Mouse (Mus musculus): ENCODE results near the gene Arhgef12.
"Not testable (repeated sequence)": the region's sequence is repeated elsewhere in the genome, so short reads cannot be mapped to it uniquely, and the experiment has no call there.

The Arhgef12 gene

DNA sequence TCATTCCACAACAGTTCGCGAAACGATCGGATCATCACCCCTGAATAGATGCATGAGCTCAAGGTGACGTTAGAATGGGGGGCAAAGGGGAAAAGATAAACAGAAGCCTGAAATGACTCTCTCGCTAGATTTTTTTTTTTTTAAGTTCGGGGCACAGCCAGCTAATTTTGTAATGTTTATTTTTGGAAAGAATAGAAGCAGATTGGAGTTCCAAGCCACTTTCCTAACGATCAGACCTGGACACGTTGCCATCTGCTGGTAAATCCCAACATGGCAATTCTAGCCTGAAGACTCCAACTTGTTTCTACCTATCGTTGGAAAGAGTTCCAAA is at the start of gene Arhgef12:
Gene Arhgef12, minus strand, starts transcription at position 53 of the 331 bp plus-strand sequence.
- DNase-seq = peak; percentile 85

- DNase-seq = no peak
Observed at GRCm38 (mm10) chr9:43155960-43156359, 48.9 kb upstream of the Arhgef12 start.

DNA sequence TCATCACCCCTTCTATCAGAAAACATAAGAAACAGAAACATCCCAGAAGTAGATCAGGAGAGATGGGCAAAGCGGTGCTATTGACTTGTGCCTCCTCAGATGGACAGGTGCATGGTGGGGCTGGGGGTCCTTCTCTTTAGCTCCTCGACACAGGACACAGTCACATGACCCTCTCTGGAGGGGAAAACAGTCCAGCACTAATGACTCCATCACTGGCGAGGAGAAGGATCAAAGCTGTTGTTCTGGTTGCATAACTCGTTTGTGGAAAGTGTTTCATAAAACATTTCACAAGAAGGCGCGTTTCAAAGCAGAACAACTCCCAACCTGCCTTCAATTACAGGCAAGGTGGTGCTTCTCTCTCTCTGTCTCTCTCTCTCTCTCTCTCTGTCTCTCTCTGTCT is 44.7 kb upstream of the Arhgef12 start:
- DNase-seq = no peak

- DNase-seq = no peak
Observed at GRCm38 (mm10) chr9:43150957-43151356, 43.9 kb upstream of the Arhgef12 start.

DNA sequence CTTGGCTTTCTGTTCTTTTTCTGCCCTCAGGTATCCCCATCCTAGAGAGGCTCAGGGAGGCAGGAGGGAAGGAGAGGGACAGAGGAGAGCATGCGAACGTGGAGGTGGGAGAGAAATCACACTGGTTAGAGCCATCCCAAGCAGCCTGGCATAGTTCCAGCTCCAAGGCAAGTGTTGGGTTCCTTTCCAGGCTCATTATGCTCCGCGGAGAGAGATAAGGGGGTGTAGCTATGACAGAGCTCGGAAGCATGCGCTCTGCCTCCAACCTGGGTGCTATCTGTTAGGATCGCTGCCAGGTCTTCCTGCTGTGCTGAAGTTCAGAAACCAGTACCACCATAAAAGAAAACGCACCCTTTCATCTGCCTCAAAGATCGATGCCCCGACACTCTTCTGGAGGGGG is 43.0 kb upstream of the Arhgef12 start:
- no peak for DNase-seq

DNA sequence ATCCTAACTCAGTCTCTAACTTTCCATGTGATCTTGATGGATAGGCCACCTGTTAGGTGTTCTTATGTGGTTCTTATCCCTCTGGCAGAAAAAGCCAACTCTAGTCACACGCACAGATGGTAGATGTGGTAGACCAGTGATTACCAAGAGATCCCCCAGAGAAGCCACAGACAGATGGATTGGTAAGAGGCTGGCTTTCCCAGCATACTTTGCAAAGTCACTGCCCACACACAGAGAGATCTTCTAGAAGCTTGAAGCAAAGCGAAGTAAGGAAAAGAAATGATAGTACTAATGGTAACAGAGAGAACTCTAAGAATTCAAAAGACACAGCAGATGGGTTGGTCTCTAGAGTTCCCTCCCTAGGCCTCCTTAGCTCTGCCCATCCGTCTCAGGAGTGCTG is 42.5 kb upstream of the Arhgef12 start:
- DNase-seq = no peak

DNA sequence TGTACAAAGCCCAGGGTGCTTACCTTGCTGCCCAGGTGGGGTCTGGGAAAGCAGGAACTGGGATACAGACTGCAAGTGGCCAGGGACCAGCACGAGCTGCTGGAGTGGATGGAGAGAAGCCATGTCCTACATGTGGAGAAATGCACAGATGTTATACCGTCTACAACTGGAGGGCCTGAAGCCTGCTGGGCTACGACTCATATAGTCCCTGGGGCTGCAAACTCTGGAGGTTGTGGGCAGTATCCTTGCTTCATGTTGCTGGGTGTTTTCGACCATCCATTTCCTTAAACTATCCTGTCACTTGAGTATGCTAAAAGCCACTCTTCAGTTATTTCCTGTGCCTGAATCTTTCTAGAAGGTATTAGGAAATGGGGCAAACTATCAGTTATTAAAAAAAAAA is 38.2 kb upstream of the Arhgef12 start:
- DNase-seq = no peak

DNA sequence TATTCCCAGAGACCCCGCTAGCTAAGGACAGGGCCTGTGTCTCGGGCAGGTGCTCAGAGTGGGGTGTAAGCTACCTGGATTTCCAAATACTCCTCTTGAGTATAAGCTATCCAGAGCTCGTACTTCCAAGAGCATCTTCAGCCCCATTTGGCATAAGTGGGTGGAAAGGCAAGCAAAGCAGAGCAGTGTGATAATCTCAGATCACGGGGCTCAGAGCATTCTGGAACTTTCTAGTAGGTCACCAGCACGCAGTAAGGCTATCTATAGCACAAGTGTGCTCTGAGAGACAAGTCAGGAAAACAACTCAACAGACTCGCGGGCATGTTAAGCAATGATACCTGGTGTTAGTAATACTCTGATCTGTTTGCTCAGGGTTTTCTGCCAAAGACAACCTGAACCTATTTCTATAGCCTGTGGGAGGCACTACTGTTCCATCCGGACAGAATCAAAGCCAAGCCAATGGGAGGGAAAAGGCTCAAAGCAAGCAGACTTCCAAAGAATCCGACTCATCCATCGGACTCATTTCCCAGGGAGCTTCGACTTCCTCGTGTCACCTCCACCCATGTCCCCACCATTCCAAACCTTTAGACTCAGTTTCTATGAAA is 37.3 kb upstream of the Arhgef12 start:
- no peak for DNase-seq

DNA sequence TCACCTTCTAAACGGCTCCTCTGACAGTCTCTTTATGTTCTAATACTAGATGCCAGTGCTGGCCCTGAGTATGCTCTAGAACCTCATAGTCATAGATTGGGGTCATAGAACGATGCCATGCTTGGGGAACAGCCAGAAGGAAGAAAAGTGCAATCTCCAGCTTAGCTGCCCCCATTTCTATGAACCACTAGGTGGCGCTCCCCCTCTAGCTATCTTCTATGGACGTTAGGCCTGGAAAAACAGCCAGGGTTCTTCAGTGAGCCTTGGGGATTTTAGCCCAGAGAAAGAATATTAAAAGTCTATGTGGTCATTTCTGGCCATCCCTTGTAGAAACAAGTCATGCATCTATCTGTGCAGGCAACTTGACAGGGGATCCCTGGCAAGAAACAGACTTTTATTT is 34.8 kb upstream of the Arhgef12 start:
- DNase-seq = peak; percentile 64

DNA sequence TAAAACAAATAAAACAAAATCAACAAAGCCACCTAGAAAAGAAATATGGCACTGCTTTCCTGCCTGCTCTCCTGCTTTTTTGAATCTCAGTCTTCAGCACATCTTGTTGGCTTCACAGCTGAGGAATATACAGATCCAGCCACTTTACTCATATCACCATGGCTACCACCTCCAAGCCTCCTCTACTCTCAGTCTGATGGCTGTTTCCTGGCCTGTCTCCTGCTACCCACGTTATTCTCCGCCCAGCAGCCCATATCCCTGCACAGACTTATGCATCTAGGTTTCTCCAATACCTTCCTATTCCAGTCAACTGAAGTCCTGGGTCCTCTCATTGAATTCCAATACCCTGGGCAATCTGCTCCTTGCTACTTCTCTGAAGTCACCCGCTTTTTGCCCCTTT is 26.5 kb upstream of the Arhgef12 start:
- no peak for DNase-seq

- DNase-seq = no peak
Observed at GRCm38 (mm10) chr9:43132380-43132779, 25.3 kb upstream of the Arhgef12 start.

- no peak for DNase-seq
Observed at GRCm38 (mm10) chr9:43131940-43132339, 24.9 kb upstream of the Arhgef12 start.

GRCm38 (mm10) chr9:43130684-43131083 is 23.6 kb upstream of the Arhgef12 start:
- DNase-seq = no peak

- DNase-seq = no peak
Observed at GRCm38 (mm10) chr9:43127101-43127787, 20.2 kb upstream of the Arhgef12 start.

GRCm38 (mm10) chr9:43122379-43122778 is 15.3 kb upstream of the Arhgef12 start:
- no peak for DNase-seq

GRCm38 (mm10) chr9:43121948-43122347 is 14.9 kb upstream of the Arhgef12 start:
- DNase-seq = not testable (repeated sequence)

DNA sequence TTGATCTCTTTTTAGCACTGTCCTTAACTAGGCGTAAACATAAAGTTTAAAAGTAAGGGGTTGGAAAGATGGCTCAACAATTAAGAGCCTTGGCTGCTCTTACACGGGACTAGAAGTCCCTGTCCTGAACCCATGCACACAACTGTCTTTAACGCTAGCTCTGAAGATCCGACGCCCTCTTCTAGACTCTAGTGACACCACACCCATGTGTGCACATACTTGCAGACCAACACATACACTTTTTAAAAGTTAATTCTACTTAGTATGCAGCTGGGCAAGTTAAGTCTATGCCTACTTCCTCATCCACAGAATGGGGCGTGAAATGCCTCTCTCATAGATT is 9.9 kb upstream of the Arhgef12 start:
- DNase-seq = no peak

- peak; percentile 74 for DNase-seq
Observed at GRCm38 (mm10) chr9:43116134-43116996, 9.3 kb upstream of the Arhgef12 start, which contains the start of gene Tmem136. Tmem136 (minus strand) TSS chr9:43116570.

GRCm38 (mm10) chr9:43115431-43116133 is 8.5 kb upstream of the Arhgef12 start:
- no peak for DNase-seq

GRCm38 (mm10) chr9:43114833-43115232 is 7.8 kb upstream of the Arhgef12 start:
- no peak for DNase-seq

DNA sequence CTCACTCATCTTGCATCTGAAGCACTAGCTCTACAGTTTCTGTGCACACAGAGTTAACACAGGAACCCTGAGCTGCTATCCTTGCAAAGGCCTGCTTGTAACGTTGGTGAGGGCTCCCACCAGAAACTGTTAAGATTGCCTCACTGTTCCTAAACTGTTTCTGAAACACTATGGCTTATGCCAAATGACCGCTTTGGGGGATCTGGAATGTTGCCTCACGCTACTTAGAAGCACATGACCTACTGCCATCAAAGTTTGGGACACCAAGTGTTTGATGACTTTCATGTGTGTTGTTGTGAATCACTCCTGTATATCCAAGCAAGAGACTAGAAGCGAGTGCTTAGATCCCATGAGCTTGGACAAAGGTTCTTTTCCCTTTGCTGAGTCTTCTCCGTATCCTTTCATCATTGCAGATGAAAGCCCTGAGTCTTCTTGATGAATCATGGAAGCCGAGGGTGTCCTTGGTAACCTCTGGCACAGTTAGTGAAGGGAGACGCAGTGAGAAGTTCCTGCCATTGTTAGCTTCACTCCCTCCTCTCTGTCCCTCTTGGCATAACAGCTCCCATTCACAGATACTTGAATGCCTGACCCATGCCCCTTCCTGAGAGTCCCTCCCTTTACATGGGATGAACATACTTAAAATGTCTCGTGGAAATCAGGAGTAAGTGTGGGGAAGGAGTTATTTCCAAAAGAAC is 3.4 kb upstream of the Arhgef12 start:
- DNase-seq = no peak

GRCm38 (mm10) chr9:43109125-43109524 is 2.1 kb upstream of the Arhgef12 start:
- DNase-seq = no peak

- no peak for DNase-seq
Observed at GRCm38 (mm10) chr9:43108721-43109120, 1.7 kb upstream of the Arhgef12 start.

Measured in cerebellum, adult 9-10 months (tissue).